8 mouse cellular contexts compared by ENCODE assay signal in genomic region chr2:68470891-68471758, GRCm38 (mm10). TPM values are rescaled to one million over a fixed set of nuclear protein-coding genes. Genes with fewer than 3 reads are reported as not detected.
DNase-seq lines count a peak whose midpoint lies in the region; ATAC-seq and TF ChIP-seq lines count a peak whose summit lies in the region.

No protein-coding gene starts in this region.

- H3K9me3 ChIP-seq in hindbrain, embryonic 10.5 days: no peaks in the 10 kb centered on the region
- H3K9me3 ChIP-seq in lung, embryonic 14.5 days (ENCODE audit: low read depth, low read length): no peaks in the 10 kb centered on the region
- no peaks in the 10 kb centered on the region for H3K9me3 ChIP-seq in neural tube, embryonic 15.5 days (replicated peaks)

- ATAC-seq in lung, embryonic 14.5 days (ENCODE audit: insufficient read depth): peak; percentile 68
- ATAC-seq in neural tube, embryonic 15.5 days (ENCODE audit: low FRiP score): peak; percentile 81

- no peak for TF ChIP-seq CTCF in lung, embryonic 14.5 days (IDR thresholded peaks at IDR 0.05; ENCODE audit: low read depth)

- H3K4me3 ChIP-seq in hindbrain, embryonic 10.5 days: peak overlapping the region; percentile 94
- peak overlapping the region; percentile 82 for H3K4me3 ChIP-seq in lung, embryonic 14.5 days (ENCODE audit: low read depth, low read length)
- peak overlapping the region; percentile 92 for H3K4me3 ChIP-seq in neural tube, embryonic 15.5 days (replicated peaks)

- peak; percentile 59 for DNase-seq in NIH3T3 (ENCODE audit: low read depth)
- peak; percentile 83 for DNase-seq in cerebellum, adult 9-10 months
- DNase-seq in frontal cortex, postnatal 14 days (ENCODE audit: low spot score in 2 of 2): peak; percentile 28 to 43
- DNase-seq in hindbrain, embryonic 10.5 days (ENCODE audit: low spot score): peak; percentile 79
- peak; percentile 30 for DNase-seq in layer of hippocampus, adult 9-11 months
- peak; percentile 76 for DNase-seq in lung, embryonic 14.5 days
- peak; percentile 69 for DNase-seq in thymus, postnatal 14 days

- H3K36me3 ChIP-seq in hindbrain, embryonic 10.5 days: peaks cover 5% of the 10 kb centered on the region; the same call in 1 of the 2 replicates
- no peaks in the 10 kb centered on the region for H3K36me3 ChIP-seq in lung, embryonic 14.5 days (ENCODE audit: insufficient read depth)
- no peaks in the 10 kb centered on the region for H3K36me3 ChIP-seq in neural tube, embryonic 15.5 days

- H3K27me3 ChIP-seq in hindbrain, embryonic 10.5 days (ENCODE audit: insufficient read depth, poor library complexity, severe bottlenecking): peaks cover 12% of the 10 kb centered on the region; the same call in 1 of the 2 replicates
- no peaks in the 10 kb centered on the region for H3K27me3 ChIP-seq in lung, embryonic 14.5 days (ENCODE audit: insufficient read depth, low read length)
- H3K27me3 ChIP-seq in neural tube, embryonic 15.5 days (replicated peaks): peaks cover 6% of the 10 kb centered on the region; the same call in 1 of the 2 replicates

- under 1% methylated on average over 87 of the region's 87 CpGs for WGBS in hindbrain, embryonic 10.5 days
- 1% methylated on average over 75 of the region's 87 CpGs for WGBS in lung, embryonic 14.5 days
- under 1% methylated on average over 81 of the region's 87 CpGs for WGBS in neural tube, embryonic 15.5 days

- H3K4me1 ChIP-seq in hindbrain, embryonic 10.5 days (replicated peaks): peaks cover 44% of the 10 kb centered on the region
- H3K4me1 ChIP-seq in lung, embryonic 14.5 days (ENCODE audit: insufficient read depth): peaks cover 12% of the 10 kb centered on the region
- peaks cover 25% of the 10 kb centered on the region for H3K4me1 ChIP-seq in neural tube, embryonic 15.5 days

- peak overlapping the region; percentile 98 for H3K27ac ChIP-seq in hindbrain, embryonic 10.5 days
- H3K27ac ChIP-seq in lung, embryonic 14.5 days (ENCODE audit: low read depth): peak overlapping the region; percentile 92
- H3K27ac ChIP-seq in neural tube, embryonic 15.5 days (replicated peaks): peak overlapping the region; percentile 93

- H3K4me2 ChIP-seq in lung, embryonic 14.5 days: peak overlapping the region; percentile 89
- H3K4me2 ChIP-seq in neural tube, embryonic 15.5 days: peak overlapping the region; percentile 83

- peak overlapping the region; percentile 85 for H3K9ac ChIP-seq in lung, embryonic 14.5 days
- peak overlapping the region; percentile 92 for H3K9ac ChIP-seq in neural tube, embryonic 15.5 days (replicated peaks)

RNA-seq across cellular contexts. Expression of gene Stk39, which starts 0.9 kb away (rescaled TPM):
- 34.8 and 37.3 TPM in 2 replicates for polyA plus RNA-seq in hindbrain, embryonic 10.5 days (2016; fragmentation: Nextera tagmentation; extraction: Ambion mirVana)
- 27.6 and 28.0 TPM in 2 replicates for polyA plus RNA-seq in lung, embryonic 14.5 days (2014; fragmentation: Nextera tagmentation; extraction: Ambion mirVana)
- polyA plus RNA-seq in neural tube, embryonic 15.5 days (2015; fragmentation: Nextera tagmentation; extraction: Ambion mirVana): 26.4 and 27.3 TPM in 2 replicates

Comparison
In these comparisons a context has a peak if more than half of its experiments do, and no peak if none do; other contexts are left out.
1. Peak in every context shown above with its lines: DNase-seq, ATAC-seq, H3K4me3 ChIP-seq and H3K27ac ChIP-seq.
2. DNase-seq: peak in every context shown above with its lines; median percentile 83 in cerebellum, adult 9-10 months; 79 in hindbrain, embryonic 10.5 days; 76 in lung, embryonic 14.5 days; 69 in thymus, postnatal 14 days; 59 in NIH3T3; 36 in frontal cortex, postnatal 14 days; 30 in layer of hippocampus, adult 9-11 months.